Mouse (Mus musculus): Measurements from ENCODE around the gene Abhd14a.

DNA sequence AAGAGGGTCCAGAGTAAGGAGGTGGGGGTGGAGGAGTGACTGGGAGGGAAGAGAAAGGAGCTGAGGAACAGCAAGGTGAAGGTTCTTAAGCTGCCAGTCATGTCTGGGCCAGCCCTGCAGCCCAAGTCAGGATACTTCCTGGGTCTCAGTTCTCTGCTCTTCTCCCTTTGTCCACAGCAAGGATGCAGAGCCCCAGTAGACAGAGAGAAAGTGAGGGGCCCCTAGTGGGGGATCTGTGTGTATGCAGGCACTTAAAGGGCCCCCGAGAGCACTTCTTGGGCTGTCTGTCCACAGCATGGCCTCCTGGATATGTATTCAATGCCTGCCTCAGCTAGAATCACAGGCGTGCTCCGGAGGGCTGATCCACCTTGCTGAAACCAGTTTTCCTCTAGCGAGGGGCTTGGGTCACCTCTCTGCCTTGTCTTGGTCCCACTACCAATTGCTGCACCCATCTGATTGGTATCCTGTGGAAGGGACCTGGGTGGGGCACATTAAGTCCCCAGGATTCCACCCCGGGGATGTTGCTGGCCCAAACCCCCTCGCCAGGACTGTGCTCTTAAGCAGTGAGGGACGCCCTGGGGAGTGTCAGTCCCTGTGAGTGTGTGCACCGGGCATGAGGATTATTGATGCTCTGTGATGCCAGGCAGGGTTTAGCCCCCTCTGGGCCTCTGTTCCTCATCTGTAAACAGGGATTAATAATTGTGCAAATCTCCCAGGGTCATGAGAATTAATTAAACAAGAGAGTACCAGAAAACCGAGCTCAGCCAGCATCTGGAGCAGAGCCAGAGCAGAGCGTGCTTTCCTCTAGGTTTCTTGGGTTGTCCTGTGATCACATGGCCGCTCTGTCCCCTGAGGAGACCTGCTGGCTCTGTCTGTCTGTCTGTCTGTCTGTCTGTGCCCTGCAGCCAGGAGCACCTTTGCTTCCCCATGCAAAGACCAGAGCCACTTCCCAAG is 52.6 kb downstream of the Abhd14a start:
- TF ChIP-seq CTCF (IDR thresholded peaks at IDR 0.05 in 2 of 3, conservative IDR thresholded peaks at IDR 0.05 in 1 of 3; ENCODE audit: control insufficient read depth in 1 of 3, insufficient read depth in 1 of 3, low read depth in 2 of 3, low read length in 3 of 3, poor library complexity in 1 of 3, severe bottlenecking in 1 of 3) (no peak), BHLHE40 (IDR thresholded peaks at IDR 0.05; ENCODE audit: borderline replicate concordance, low read depth, low read length) (no peak), TBP (IDR thresholded peaks at IDR 0.05; ENCODE audit: low read depth, low read length) (no peak)

Measured in MEL (cell line).